Mouse (Mus musculus) hindbrain, embryonic 15.5 days (tissue): ENCODE data around the gene Mybpc1. TPM values are rescaled to one million over a fixed set of nuclear protein-coding genes. Genes with fewer than 3 reads are reported as not detected.

ENCODE experiments used
- ATAC-seq: fragments of 200-750 bp; cut with Nextera tagmentation; 2 replicates; pipeline ENCODE4 v1.8.0; 2017; ENCODE audit warnings: low read depth, moderate number of reproducible peaks, moderate TSS enrichment; ENCODE audit not compliant: low FRiP score
- H3K27ac ChIP-seq: fragments of 300-500 bp; sonication (generic); replicated peaks from 2 replicates; pipeline ENCODE4 v1.5.1; 2015; ENCODE audit warnings: mild to moderate bottlenecking, inconsistent platforms
- H3K27me3 ChIP-seq: fragments of 300-500 bp; sonication (generic); 2 replicates; pipeline ENCODE4 v1.6.1; 2015; ENCODE audit warnings: control low read depth, inconsistent platforms
- H3K36me3 ChIP-seq: fragments of 300-500 bp; sonication (generic); 2 replicates; pipeline ENCODE4 v1.6.1; 2015; ENCODE audit warnings: control low read depth, inconsistent platforms
- H3K4me1 ChIP-seq: fragments of 300-500 bp; sonication (generic); replicated peaks from 2 replicates; pipeline ENCODE4 v1.6.1; 2015; ENCODE audit warnings: control low read depth, inconsistent platforms
- H3K4me2 ChIP-seq: fragments of 300-500 bp; sonication (generic); 2 replicates; pipeline ENCODE4 v1.6.1; 2015; ENCODE audit warnings: moderate library complexity, mild to moderate bottlenecking, inconsistent platforms
- H3K4me3 ChIP-seq: fragments of 300-500 bp; sonication (generic); 2 replicates; pipeline ENCODE4 v1.5.1; 2015; ENCODE audit warnings: mild to moderate bottlenecking, inconsistent platforms
- H3K9ac ChIP-seq: fragments of 300-500 bp; sonication (generic); 2 replicates; pipeline ENCODE4 v1.6.1; 2015; ENCODE audit warnings: inconsistent platforms
- H3K9me3 ChIP-seq: fragments of 300-500 bp; sonication (generic); 2 replicates; pipeline ENCODE4 v1.6.1; 2016; ENCODE audit warnings: control low read depth, inconsistent platforms
- WGBS: fragments of 180-500 bp; shearing (Covaris S2); methylation state at CpG from one replicate; pipeline ENCODE4 v1.1.7; 2015; 5-methylcytosine and 5-hydroxymethylcytosine counted together
- polyA plus RNA-seq: library from polyadenylated mRNA; unstranded; fragments of >200 nt; fragmentation: Nextera tagmentation; extraction: Ambion mirVana; gene quantifications from 2 replicates; pipeline ENCODE4 v1.2.1, GENCODE M21; 2015

Gene Mybpc1
- 4.2 and 4.9 TPM in 2 replicates for polyA plus RNA-seq

DNA sequence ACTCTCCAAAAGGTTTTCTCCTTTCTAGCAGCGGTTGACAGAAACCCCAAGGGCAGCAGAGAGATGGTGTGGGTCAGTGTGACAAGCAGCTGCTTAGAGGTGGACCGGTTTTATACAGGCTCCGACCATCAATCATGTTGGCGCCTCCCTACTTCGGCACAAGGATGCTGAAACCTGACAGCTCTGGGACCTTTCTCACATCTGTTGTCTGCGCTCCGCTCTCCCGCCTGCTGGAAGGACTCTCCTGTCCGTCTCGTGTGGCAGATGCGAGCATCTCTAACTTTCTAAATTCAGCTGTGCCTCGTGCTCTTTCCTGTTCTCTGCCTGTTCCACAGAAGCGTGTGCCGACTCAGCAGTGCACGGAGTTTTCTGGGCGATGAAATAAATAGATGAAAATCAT, at the start of gene Mybpc1:
Gene Mybpc1, minus strand, starts transcription at position 210 of the 400 bp plus-strand sequence.
- Histone ChIP-seq H3K9ac (no peak within 1 kb of the TSS), H3K4me2 (peak within 1 kb of the TSS; percentile 53), H3K4me3 (peak within 1 kb of the TSS; percentile 19), H3K4me1 (peaks cover 10% of the 10 kb centered on the region), H3K27ac (no peak within 1 kb of the TSS), H3K9me3 (no peaks in the 10 kb centered on the region), H3K36me3 (no peaks in the 10 kb centered on the region), H3K27me3 (no peaks in the 10 kb centered on the region)
- peak; percentile 61; the same call in 1 of the 2 replicates for ATAC-seq
- WGBS = 25% methylated on average over 16 of the region's 16 CpGs

DNA sequence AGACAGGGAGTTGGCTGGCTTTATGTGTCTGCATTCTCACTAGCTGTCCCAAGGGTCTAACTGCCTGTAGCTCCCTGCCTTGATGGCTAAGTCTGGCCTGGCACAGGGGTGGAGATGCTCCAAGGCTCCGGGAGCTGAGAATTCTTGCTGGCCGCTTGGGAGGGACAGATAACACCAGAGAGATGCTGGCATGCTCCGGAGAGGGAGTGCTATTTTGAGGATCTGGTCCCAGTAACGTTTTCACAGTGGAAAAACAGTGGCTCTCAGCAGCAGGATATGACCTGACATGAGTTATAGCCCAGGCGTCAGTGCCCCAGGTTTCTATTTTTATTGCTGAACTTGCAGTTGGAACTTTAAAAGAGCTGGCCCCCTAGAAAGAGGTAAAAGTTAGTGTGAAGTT, 40.5 kb upstream of the Mybpc1 start:
- Histone ChIP-seq H3K4me3 (no peak overlapping the region), H3K9me3 (no peaks in the 10 kb centered on the region), H3K4me2 (no peak overlapping the region), H3K36me3 (no peaks in the 10 kb centered on the region), H3K9ac (no peak overlapping the region), H3K27ac (no peak overlapping the region), H3K4me1 (no peaks in the 10 kb centered on the region), H3K27me3 (no peaks in the 10 kb centered on the region)
- 79% methylated on average over 5 of the region's 5 CpGs for WGBS
- ATAC-seq = no peak

DNA sequence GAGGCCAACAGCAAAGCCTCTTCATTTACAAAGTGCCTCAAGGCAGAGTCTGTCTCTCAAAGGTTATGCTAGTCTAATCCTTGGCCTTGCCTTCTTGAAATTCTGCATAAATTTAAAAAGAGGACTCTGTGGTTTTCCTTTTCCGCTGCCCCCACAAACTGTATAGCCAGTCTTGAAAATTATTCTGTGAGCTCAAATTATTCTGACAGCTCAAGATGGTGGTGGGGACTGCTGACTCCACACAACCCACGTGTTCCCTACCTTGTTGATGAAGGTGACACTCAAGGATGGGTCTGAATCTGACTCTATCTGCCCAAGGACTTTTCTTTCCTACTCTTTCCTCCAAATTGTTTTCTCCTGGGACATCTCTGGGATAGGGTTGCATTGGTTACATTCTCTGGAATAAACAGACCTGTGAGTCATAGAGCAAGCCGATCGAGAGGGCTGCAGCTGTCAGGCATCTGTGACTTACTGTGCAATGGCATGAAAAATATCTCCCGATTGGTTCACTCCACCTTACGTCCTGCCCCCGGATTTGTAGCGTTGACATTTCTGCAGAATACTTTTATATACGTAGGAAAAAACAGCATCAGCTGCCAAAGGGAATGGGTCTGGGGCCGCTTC, 26.5 kb upstream of the Mybpc1 start:
- no peaks in the 10 kb centered on the region for H3K9me3 ChIP-seq
- 84% methylated on average over 10 of the region's 10 CpGs for WGBS
- no peak overlapping the region for H3K4me3 ChIP-seq
- no peaks in the 10 kb centered on the region for H3K27me3 ChIP-seq
- ATAC-seq = no peak
- no peaks in the 10 kb centered on the region for H3K4me1 ChIP-seq
- no peaks in the 10 kb centered on the region for H3K36me3 ChIP-seq
- no peak overlapping the region for H3K27ac ChIP-seq
- no peak overlapping the region for H3K4me2 ChIP-seq
- H3K9ac ChIP-seq = no peak overlapping the region

DNA sequence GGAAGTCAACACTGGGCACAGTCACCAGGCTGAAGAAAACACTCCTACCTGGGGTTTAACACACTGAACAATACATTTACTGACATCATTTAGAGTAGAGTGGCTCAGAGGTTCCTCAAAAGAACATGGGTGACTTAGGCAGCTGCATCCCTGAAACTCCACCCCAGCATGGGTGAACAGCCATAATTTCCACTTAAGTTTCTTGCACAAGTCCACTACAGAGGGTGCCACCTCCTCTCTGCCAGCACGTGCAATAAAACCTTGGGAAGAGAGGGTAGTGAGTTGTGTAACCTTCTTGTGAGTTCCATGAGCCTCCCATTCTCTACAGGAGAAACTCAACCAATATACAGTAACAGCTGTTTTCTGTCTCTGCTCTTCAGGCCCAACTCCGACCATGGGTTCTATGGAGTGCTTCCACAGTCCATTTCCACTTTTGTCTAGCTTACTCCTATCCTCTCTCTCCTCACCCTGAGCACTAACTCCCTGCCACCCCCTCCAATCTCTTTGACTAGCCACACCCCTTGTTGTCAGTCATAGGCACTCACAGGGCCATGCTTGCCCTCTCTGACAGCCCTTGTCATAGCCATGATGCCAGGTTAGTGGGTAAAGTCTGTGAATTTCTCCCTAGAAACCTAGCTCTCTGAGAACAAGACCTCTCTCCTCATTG, 25.8 kb upstream of the Mybpc1 start:
- H3K4me1 ChIP-seq = no peaks in the 10 kb centered on the region
- no peak for ATAC-seq
- H3K9me3 ChIP-seq = no peaks in the 10 kb centered on the region
- WGBS = 95% methylated on average over 2 of the region's 2 CpGs
- no peak overlapping the region for H3K4me3 ChIP-seq
- no peak overlapping the region for H3K27ac ChIP-seq
- no peak overlapping the region for H3K9ac ChIP-seq
- no peaks in the 10 kb centered on the region for H3K36me3 ChIP-seq
- H3K27me3 ChIP-seq = no peaks in the 10 kb centered on the region
- H3K4me2 ChIP-seq = no peak overlapping the region

DNA sequence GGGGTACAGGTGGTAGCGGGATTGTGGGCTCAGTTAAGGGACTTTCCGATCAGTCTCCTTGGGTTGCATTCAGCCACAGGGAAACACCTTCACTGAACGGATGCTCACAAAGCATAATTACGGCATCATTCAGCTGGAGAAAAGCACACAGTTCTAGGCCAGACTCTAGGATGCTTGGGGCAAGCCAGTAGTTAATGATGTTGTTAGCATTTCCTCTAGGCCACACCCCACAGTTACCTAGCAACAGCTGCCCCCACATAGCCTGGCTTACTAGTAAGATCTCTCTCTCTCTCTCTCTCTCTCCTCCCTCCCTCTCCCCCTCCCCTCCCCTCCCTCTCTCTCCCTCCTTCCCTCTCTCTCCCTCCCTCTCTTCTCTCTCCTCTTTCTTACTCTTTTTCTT, 22.1 kb upstream of the Mybpc1 start:
- no peaks in the 10 kb centered on the region for H3K36me3 ChIP-seq
- no peaks in the 10 kb centered on the region for H3K9me3 ChIP-seq
- no peak overlapping the region for H3K9ac ChIP-seq
- H3K27me3 ChIP-seq = no peaks in the 10 kb centered on the region
- 60% methylated on average over 4 of the region's 4 CpGs for whole genome bisulfite sequencing
- no peak overlapping the region for H3K27ac ChIP-seq
- H3K4me2 ChIP-seq = no peak overlapping the region
- H3K4me1 ChIP-seq = no peaks in the 10 kb centered on the region
- no peak overlapping the region for H3K4me3 ChIP-seq
- ATAC-seq = no peak

DNA sequence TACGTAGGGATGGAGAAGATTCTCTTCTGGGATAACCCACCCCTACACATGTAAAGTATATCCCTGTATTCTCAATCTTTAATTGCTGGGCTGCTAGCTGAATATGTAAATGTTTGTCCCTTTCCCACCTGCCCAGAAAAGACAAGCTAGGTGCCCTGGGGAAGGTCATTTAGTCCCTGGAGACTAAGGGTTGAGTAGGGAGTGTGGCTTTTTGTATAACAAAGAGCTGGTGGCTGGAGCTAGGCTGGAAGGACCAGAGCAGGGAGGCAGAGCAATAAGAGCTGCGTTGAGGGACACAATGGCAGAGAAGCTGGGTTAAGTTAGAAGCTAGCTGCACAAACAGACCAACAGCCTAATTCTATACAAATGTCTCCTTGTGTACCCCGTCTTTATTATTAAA, 21.2 kb upstream of the Mybpc1 start:
- 71% methylated on average over 3 of the region's 3 CpGs for WGBS
- no peaks in the 10 kb centered on the region for H3K36me3 ChIP-seq

DNA sequence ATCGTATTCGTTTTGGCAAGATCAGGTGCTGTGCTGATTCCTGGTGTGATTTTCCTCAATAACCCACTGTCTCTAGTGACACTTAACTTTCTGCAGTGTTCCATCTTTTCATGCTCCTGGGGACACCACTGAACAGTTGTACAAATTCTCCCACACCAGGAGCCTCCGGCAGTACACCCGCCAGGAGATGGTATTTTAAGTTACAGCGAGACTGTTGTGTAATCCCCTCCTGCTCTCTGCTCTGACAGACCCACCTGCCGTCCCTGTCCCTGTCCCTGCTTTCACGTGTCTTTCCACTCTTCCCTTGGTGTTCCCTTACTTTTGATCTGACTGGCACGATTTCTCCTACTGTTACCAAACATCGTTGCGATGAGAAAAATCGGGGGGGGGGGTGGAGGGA, 19.3 kb upstream of the Mybpc1 start:
- Histone ChIP-seq H3K27ac (no peak overlapping the region), H3K27me3 (no peaks in the 10 kb centered on the region), H3K9ac (no peak overlapping the region), H3K36me3 (no peaks in the 10 kb centered on the region), H3K4me2 (no peak overlapping the region), H3K9me3 (no peaks in the 10 kb centered on the region), H3K4me3 (no peak overlapping the region), H3K4me1 (no peaks in the 10 kb centered on the region)
- 87% methylated on average over 11 of the region's 11 CpGs for WGBS
- ATAC-seq = no peak

More for the DNA sequence above, 21.2 kb upstream of the Mybpc1 start:
- H3K27me3 ChIP-seq = no peaks in the 10 kb centered on the region
- H3K4me3 ChIP-seq = no peak overlapping the region
- ATAC-seq = no peak
- H3K27ac ChIP-seq = no peak overlapping the region
- H3K9ac ChIP-seq = no peak overlapping the region
- no peaks in the 10 kb centered on the region for H3K9me3 ChIP-seq
- no peaks in the 10 kb centered on the region for H3K4me1 ChIP-seq
- H3K4me2 ChIP-seq = no peak overlapping the region

DNA sequence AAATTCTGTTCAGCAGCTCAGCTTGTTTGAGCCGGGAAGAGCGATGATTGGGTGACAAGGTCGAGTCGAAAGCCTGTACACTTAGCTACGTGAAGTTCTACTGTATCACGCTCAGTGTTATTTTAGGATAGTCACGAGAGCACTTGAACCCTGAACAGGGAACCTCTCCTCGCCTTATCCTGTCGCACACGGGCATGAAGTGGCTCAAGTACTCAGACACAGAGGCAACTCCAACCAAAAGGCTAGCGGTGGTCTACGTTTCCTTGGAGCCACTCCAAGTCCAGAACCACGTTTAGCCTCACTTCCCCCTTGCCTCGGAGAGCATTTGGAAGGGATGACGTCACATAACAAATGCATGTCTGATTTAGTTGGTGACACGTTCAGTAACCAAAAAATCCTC, 17.7 kb upstream of the Mybpc1 start:
- 90% methylated on average over 16 of the region's 16 CpGs for WGBS
- no peak overlapping the region for H3K4me3 ChIP-seq
- no peaks in the 10 kb centered on the region for H3K4me1 ChIP-seq
- H3K27me3 ChIP-seq = no peaks in the 10 kb centered on the region
- H3K9ac ChIP-seq = no peak overlapping the region
- no peak overlapping the region for H3K27ac ChIP-seq
- ATAC-seq = no peak
- no peaks in the 10 kb centered on the region for H3K36me3 ChIP-seq
- H3K9me3 ChIP-seq = no peaks in the 10 kb centered on the region
- H3K4me2 ChIP-seq = no peak overlapping the region

DNA sequence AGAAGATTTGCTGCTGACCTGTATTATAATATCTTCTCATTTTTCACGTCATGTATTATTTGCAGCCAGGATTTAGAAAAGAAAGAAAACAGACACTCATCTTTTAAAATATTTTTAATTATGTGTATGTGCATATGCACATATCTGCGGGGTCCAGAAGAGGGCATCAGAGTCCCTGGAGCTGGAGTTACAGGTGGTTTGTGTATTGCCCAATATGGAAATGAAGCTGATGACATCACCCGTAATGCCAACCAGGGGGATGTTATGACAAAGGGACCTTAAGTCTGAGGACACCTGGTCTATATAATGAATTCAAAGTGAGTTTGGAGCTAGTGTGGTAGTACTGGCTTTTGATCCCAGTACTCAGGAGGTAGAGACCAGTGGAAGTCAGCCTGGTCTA, 15.9 kb upstream of the Mybpc1 start:
- no peaks in the 10 kb centered on the region for H3K9me3 ChIP-seq
- H3K4me3 ChIP-seq = no peak overlapping the region
- no peak overlapping the region for H3K27ac ChIP-seq
- no peaks in the 10 kb centered on the region for H3K36me3 ChIP-seq
- 95% methylated on average over 3 of the region's 3 CpGs for WGBS
- no peaks in the 10 kb centered on the region for H3K4me1 ChIP-seq
- H3K4me2 ChIP-seq = no peak overlapping the region
- no peak for ATAC-seq
- no peak overlapping the region for H3K9ac ChIP-seq
- H3K27me3 ChIP-seq = no peaks in the 10 kb centered on the region

DNA sequence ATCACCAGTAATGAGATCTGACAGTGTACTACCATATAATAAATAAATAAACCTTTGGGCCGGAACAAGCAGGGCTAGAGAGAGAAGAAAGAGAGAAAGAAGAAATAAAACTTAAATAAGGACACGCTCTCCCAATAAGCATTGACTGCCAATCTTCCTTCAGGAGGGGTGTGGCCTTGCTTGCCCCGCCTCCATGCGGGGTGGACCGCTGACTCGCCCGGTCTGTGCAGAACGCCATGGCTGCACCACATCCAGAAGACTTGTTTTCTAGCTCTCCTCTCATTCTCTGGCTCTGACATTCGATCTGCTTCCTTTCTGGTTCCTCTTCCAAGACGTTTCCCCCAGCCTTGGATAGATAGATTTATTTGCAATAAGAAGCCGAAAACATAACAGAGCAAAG, 8.1 kb upstream of the Mybpc1 start:
- 91% methylated on average over 11 of the region's 11 CpGs for WGBS
- H3K9ac ChIP-seq = no peak overlapping the region
- no peak for ATAC-seq
- no peaks in the 10 kb centered on the region for H3K4me1 ChIP-seq
- H3K9me3 ChIP-seq = no peaks in the 10 kb centered on the region
- no peak overlapping the region for H3K4me3 ChIP-seq
- H3K27me3 ChIP-seq = no peaks in the 10 kb centered on the region
- no peak overlapping the region for H3K27ac ChIP-seq
- no peak overlapping the region for H3K4me2 ChIP-seq
- H3K36me3 ChIP-seq = no peaks in the 10 kb centered on the region

DNA sequence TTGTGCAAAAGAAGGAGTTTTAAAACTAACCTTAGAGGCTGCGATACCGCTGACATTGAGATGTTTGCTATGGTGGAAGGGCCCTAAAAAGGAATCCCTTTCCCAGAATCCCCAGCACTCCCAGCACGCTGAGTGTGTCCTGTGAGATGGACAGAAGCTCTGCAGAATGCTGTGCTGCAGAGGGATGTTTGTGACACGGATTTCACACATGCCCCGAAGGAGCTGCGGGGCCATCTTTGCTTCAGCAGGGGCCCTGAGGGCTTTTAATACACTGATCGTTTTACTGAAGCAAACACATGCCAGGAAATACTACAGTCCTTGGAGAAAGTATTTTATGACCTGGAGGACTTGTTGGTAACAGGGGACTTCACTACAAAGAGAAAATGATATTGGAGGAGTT, 1.7 kb upstream of the Mybpc1 start:
- 71% methylated on average over 7 of the region's 7 CpGs for WGBS
- Histone ChIP-seq H3K9me3 (no peaks in the 10 kb centered on the region), H3K36me3 (no peaks in the 10 kb centered on the region), H3K4me1 (peaks cover 10% of the 10 kb centered on the region), H3K4me2 (no peak overlapping the region), H3K4me3 (no peak overlapping the region), H3K9ac (no peak overlapping the region), H3K27ac (no peak overlapping the region), H3K27me3 (no peaks in the 10 kb centered on the region)
- no peak for ATAC-seq

DNA sequence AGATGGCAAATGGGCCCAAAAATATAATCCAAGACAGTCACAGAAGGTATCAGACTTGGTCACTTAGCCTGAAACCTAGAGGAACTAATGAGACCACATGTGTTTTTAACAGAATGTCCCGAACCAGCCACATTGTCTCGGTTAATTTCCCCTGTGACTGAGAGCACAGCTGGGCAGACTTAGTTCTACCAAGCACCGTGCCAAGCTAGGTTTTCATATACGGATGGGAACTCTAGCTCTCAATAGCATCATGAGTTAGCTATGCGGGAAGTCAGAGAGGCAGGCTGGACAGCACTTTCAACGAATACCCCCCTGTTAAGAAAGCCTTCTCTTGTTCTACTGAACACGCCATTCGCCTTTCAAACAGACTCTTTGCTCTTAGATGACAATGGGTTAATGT, 1.1 kb upstream of the Mybpc1 start:
- H3K4me3 ChIP-seq = no peak overlapping the region
- H3K36me3 ChIP-seq = no peaks in the 10 kb centered on the region
- H3K27ac ChIP-seq = no peak overlapping the region
- H3K4me1 ChIP-seq = peaks cover 10% of the 10 kb centered on the region
- 50% methylated on average over 8 of the region's 8 CpGs for WGBS
- no peaks in the 10 kb centered on the region for H3K9me3 ChIP-seq
- H3K9ac ChIP-seq = no peak overlapping the region
- no peaks in the 10 kb centered on the region for H3K27me3 ChIP-seq
- H3K4me2 ChIP-seq = no peak overlapping the region
- no peak for ATAC-seq

DNA sequence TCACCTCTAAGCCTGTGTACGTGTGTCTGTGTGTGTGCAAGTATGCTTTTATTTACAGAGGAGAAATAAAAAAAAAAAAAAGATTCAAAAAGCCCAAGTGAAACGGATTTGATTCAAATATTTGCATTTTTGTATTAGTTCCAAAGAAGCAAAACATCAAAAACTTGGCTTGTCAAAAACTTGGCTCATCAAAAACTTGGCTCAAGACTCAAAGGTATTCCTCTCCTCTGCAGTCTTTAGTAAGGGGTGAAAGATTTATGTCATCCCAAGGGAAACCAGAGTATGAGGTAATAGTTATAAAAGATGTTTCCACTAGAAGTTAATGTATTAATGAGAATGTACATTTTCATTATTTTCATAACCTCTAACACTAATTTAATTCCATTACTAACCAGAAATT, 1.2 kb downstream of the Mybpc1 start:
- no peaks in the 10 kb centered on the region for H3K36me3 ChIP-seq
- no peak for ATAC-seq
- no peak overlapping the region for H3K4me2 ChIP-seq
- no peak overlapping the region for H3K4me3 ChIP-seq
- no peaks in the 10 kb centered on the region for H3K27me3 ChIP-seq
- WGBS = 58% methylated on average over 2 of the region's 2 CpGs
- H3K9me3 ChIP-seq = no peaks in the 10 kb centered on the region
- H3K4me1 ChIP-seq = peaks cover 10% of the 10 kb centered on the region
- no peak overlapping the region for H3K27ac ChIP-seq
- no peak overlapping the region for H3K9ac ChIP-seq
